In the genomic region with DNA sequence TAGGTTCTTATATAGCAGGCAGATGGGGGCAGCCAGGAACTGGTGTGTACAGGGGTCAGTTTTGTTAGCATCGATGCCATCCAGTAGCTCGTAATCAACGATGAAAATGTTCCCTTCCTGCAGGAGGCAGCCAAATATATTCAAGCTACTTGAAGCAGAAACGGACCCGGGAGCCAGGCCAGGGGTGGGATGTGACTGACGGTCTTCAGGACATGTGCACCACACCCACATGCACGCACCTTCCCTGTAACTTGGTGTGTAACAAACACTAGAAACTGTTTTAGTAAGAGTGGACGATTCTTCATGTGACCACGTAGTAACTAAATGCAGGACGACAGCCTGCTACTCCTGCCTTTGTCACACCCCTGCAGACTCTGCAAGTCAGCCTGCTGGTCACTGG, we compare ENCODE assay signal across 24 mouse cellular contexts. TPM values are rescaled to one million over a fixed set of nuclear protein-coding genes. Genes with fewer than 3 reads are reported as not detected.
A peak's percentile ranks its signal among the peaks of the same experiment; 100 is the strongest.
DNase-seq lines count a peak whose midpoint lies in the region; ATAC-seq lines count a peak whose summit lies in the region.
"Had no signal": no experiment of that assay in that cellular context is flagged by ENCODE, and none has a peak within 500 bp of the region (broad histone marks: within the 10 kb centered on the region; RNA-seq: fewer than 3 reads in every experiment).

No protein-coding gene starts in this region.

- no peak overlapping the region for H3K4me2 ChIP-seq in midbrain, embryonic 11.5 days
- H3K4me2 ChIP-seq in midbrain, embryonic 16.5 days (ENCODE audit: low read length): no peak overlapping the region
- H3K4me2 ChIP-seq: embryonic facial prominence, embryonic 12.5 days; forebrain, embryonic 13.5 days; forebrain, embryonic 15.5 days had no signal

- H3K4me1 ChIP-seq in midbrain, embryonic 11.5 days (ENCODE audit: control insufficient read depth, insufficient read depth, low read length): no peaks in the 10 kb centered on the region
- H3K4me1 ChIP-seq in midbrain, embryonic 16.5 days (ENCODE audit: control insufficient read depth, insufficient read depth, low read length): peaks cover 3% of the 10 kb centered on the region; the same call in 1 of the 2 replicates
- H3K4me1 ChIP-seq: embryonic facial prominence, embryonic 12.5 days; forebrain, embryonic 13.5 days; forebrain, embryonic 15.5 days had no signal

- no peaks in the 10 kb centered on the region for H3K9me3 ChIP-seq in midbrain, embryonic 11.5 days (ENCODE audit: control insufficient read depth, low read length)
- no peaks in the 10 kb centered on the region for H3K9me3 ChIP-seq in midbrain, embryonic 16.5 days (replicated peaks; ENCODE audit: control insufficient read depth, low read length, poor library complexity, severe bottlenecking)
- H3K9me3 ChIP-seq: embryonic facial prominence, embryonic 10.5 days; embryonic facial prominence, embryonic 12.5 days; forebrain, embryonic 13.5 days; forebrain, embryonic 15.5 days; G1E had no signal

- H3K9ac ChIP-seq in midbrain, embryonic 11.5 days (ENCODE audit: low read length): no peak overlapping the region
- no peak overlapping the region for H3K9ac ChIP-seq in midbrain, embryonic 16.5 days (ENCODE audit: low read depth, low read length)
- H3K9ac ChIP-seq: embryonic facial prominence, embryonic 12.5 days; forebrain, embryonic 13.5 days; forebrain, embryonic 15.5 days; forebrain, postnatal 0 days had no signal

- H3K27me3 ChIP-seq in midbrain, embryonic 11.5 days (ENCODE audit: control insufficient read depth, insufficient read depth, low read length): no peaks in the 10 kb centered on the region
- no peaks in the 10 kb centered on the region for H3K27me3 ChIP-seq in midbrain, embryonic 16.5 days (ENCODE audit: control insufficient read depth, insufficient read depth, low read depth, low read length)
- H3K27me3 ChIP-seq: CH12.LX; embryonic facial prominence, embryonic 12.5 days; forebrain, embryonic 13.5 days; forebrain, embryonic 15.5 days had no signal

- DNase-seq in cerebellum, postnatal 10 days: peak; percentile 49 to 55
- no peak for DNase-seq in cerebellum, adult 8-10 months
- DNase-seq in heart, adult 11 months: peak; percentile 64
- no peak for DNase-seq in heart, adult 8-10 months (ENCODE audit: low spot score)
- peak; percentile 8 for DNase-seq in midbrain, embryonic 11.5 days (ENCODE audit: low spot score, missing footprints)
- DNase-seq: adrenal gland, adult 8-10 months; adrenal gland, postnatal 14 days; adrenal gland, postnatal 36 days; B cell, adult 2 months; cerebellum, adult 11-12 months; cerebellum, adult 2 months; cerebellum, adult 9-11 months; cerebellum, postnatal 25 days; forebrain, postnatal 0 days had no signal

- WGBS in midbrain, embryonic 11.5 days: 88% methylated on average over 10 of the region's 10 CpGs
- WGBS in midbrain, embryonic 16.5 days: 87% methylated on average over 10 of the region's 10 CpGs

- ATAC-seq in midbrain, embryonic 11.5 days (ENCODE audit: low FRiP score): no peak
- ATAC-seq in midbrain, embryonic 16.5 days: no peak
- ATAC-seq: activated CD4-positive, CD25-positive, alpha-beta regulatory T cell, adult 4 months; CD4-positive, CD25-positive, alpha-beta regulatory T cell, adult 4 months; forebrain, embryonic 13.5 days; forebrain, embryonic 15.5 days; forebrain, postnatal 0 days; Patski had no signal

- no peaks in the 10 kb centered on the region for H3K36me3 ChIP-seq in midbrain, embryonic 11.5 days (ENCODE audit: control insufficient read depth, insufficient read depth, low read length)
- no peaks in the 10 kb centered on the region for H3K36me3 ChIP-seq in midbrain, embryonic 16.5 days (ENCODE audit: control insufficient read depth, insufficient read depth, low read length)
- H3K36me3 ChIP-seq: embryonic facial prominence, embryonic 10.5 days; embryonic facial prominence, embryonic 12.5 days; forebrain, embryonic 15.5 days had no signal

- H3K4me3 ChIP-seq in midbrain, embryonic 11.5 days (ENCODE audit: low read depth, low read length): no peak overlapping the region
- no peak overlapping the region for H3K4me3 ChIP-seq in midbrain, embryonic 16.5 days (ENCODE audit: low read depth, low read length)
- H3K4me3 ChIP-seq: embryonic facial prominence, embryonic 10.5 days; embryonic facial prominence, embryonic 12.5 days; forebrain, embryonic 13.5 days; forebrain, embryonic 15.5 days had no signal

- no peak overlapping the region for H3K27ac ChIP-seq in midbrain, embryonic 11.5 days (ENCODE audit: low read depth, low read length)
- H3K27ac ChIP-seq in midbrain, embryonic 16.5 days (ENCODE audit: low read length): no peak overlapping the region
- H3K27ac ChIP-seq: embryonic facial prominence, embryonic 10.5 days; embryonic facial prominence, embryonic 12.5 days; forebrain, embryonic 13.5 days; forebrain, embryonic 15.5 days had no signal

RNA-seq across cellular contexts. Expression of a gene that starts 40.7 kb away (rescaled TPM):
- 10 to 100 TPM; 10.2 to 18.7 (median 14.2) TPM for total RNA-seq in heart, adult 8-10 months (2022)
- 0.88 and 1.6 TPM in 2 replicates for polyA plus RNA-seq in midbrain, embryonic 11.5 days (2014; fragmentation: Nextera tagmentation; extraction: Ambion mirVana)
- 0.73 and 1.0 TPM in 2 replicates for polyA plus RNA-seq in midbrain, embryonic 16.5 days (2015; fragmentation: Nextera tagmentation; extraction: Ambion mirVana)
- total RNA-seq: CH12.LX had no signal
- polyA plus RNA-seq: activated CD4-positive, CD25-positive, alpha-beta regulatory T cell, adult 4 months; CD4-positive, CD25-positive, alpha-beta regulatory T cell, adult 4 months; Patski had no signal

Comparison
In these comparisons a context has a peak if more than half of its experiments do, and no peak if none do; other contexts are left out.
1. DNase-seq: peak in cerebellum, postnatal 10 days (2 of 2), heart, adult 11 months (single experiment) and midbrain, embryonic 11.5 days (single experiment); none in cerebellum, adult 8-10 months (single experiment) and heart, adult 8-10 months (single experiment).